Mouse (Mus musculus) inflammation-experienced regulatory T-cells, adult 6 months (primary cell): ENCODE measurements around the gene Mapre3. TPM values are rescaled to one million over a fixed set of nuclear protein-coding genes. Genes with fewer than 3 reads are reported as not detected.

Experiments used
- ATAC-seq: one replicate; pipeline ENCODE4 v1.8.0; 2017
- polyA plus RNA-seq, 3 experiments: library from polyadenylated mRNA; unstranded; fragments of 100-300 nt; shearing (Covaris generic); gene quantifications; one replicate each; pipeline ENCODE4 v1.2.1; 2017

Gene Mapre3
- polyA plus RNA-seq, result 1 to 10 TPM; 2.4 to 5.3 (median 4.0) TPM

GRCm38 (mm10) chr5:30814424-30815119 is at the start of gene Mapre3:
Gene Mapre3, plus strand, starts transcription at chr5:30814641.
- peak; percentile 87 for ATAC-seq

- no peak for ATAC-seq
Observed at GRCm38 (mm10) chr5:30765596-30766370, 48.7 kb upstream of the Mapre3 start.

- ATAC-seq, result no peak
Observed at GRCm38 (mm10) chr5:30768082-30768481, 46.4 kb upstream of the Mapre3 start.

GRCm38 (mm10) chr5:30768598-30768997 is 45.8 kb upstream of the Mapre3 start:
- ATAC-seq, result no peak

GRCm38 (mm10) chr5:30769075-30769474 is 45.4 kb upstream of the Mapre3 start:
- no peak for ATAC-seq

DNA sequence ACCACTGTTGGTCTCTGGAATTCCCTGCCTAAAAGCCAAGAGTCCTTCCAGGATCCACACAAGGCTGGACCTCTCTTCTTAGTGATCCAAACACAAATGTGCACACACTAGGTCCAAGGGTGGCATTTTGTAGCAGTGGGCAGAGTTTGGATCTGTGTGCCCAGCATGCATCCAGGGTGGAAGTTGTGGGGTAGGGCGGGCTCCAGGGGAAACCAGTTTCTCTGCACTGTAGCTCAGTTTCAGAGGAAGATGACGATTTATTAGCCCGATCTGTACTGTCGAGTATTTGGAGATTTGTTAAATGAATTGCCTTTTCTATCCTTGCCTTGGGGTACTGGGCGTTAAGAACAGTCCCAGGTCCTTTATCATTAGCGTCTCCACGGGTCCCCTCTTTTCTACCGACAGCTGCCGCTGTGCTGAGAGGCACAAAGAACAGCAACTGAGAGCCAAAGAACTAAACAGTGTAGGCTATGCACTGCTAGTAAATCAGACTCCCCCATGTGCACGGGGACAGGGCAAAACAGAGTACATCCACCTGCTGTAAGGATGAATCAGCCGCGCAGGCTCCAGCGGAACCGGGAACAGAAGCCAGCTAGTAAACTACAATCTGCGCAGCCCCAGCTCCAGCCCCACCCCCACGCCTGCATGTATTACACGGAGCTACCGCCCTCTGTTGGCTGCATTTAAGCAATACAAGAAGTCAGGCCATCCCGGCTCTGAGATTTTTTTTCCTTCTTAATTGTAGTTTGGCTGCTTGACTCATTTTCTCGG is 39.7 kb upstream of the Mapre3 start:
- ATAC-seq, result no peak

GRCm38 (mm10) chr5:30780699-30781098 is 33.7 kb upstream of the Mapre3 start:
- ATAC-seq, result no peak

GRCm38 (mm10) chr5:30781147-30781546 is 33.3 kb upstream of the Mapre3 start:
- ATAC-seq, result no peak

DNA sequence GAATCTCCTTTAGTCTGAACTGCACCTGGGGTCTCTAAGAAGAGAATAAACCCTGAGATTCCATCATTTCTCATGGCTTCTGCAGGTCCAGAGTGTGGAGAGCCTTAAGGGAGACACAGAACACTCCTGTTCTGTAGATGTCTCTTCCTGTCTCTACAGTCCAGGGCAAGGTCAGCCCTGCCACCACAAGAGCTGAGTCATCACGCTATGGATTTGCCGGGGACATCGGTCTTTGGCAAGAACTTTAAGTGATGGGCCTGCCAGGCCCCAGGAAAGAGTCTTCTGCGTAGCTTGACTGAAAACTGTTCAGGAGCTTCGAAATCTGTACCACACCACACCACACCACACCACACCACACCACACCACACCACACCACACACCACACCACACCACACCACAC is 27.1 kb upstream of the Mapre3 start:
- ATAC-seq, result no peak

- no peak for ATAC-seq
Observed at GRCm38 (mm10) chr5:30790047-30790446, 24.4 kb upstream of the Mapre3 start.

GRCm38 (mm10) chr5:30796125-30796524 is 18.3 kb upstream of the Mapre3 start:
- no peak for ATAC-seq

- no peak for ATAC-seq
Observed at GRCm38 (mm10) chr5:30797482-30797881, 17.0 kb upstream of the Mapre3 start.

DNA sequence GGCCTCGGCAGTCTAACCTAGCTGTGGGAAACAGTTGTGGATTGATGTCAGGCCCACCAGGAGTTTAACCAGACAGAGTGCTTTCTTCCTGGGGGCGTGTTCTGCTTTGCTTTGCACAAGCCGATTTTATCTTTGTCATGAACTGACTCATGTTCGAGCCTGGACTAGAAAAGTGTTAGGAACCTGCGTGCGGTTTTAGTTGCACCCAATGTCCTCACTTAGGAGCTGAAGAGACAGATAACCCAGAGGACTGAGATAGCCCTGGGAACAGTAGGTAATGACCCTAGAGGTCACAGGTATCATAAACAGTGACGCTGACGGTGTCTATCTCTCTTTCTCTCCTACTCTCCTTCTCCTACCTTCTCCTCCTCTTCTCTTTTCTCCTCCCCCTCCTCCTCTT is 16.5 kb upstream of the Mapre3 start:
- ATAC-seq, result no peak

DNA sequence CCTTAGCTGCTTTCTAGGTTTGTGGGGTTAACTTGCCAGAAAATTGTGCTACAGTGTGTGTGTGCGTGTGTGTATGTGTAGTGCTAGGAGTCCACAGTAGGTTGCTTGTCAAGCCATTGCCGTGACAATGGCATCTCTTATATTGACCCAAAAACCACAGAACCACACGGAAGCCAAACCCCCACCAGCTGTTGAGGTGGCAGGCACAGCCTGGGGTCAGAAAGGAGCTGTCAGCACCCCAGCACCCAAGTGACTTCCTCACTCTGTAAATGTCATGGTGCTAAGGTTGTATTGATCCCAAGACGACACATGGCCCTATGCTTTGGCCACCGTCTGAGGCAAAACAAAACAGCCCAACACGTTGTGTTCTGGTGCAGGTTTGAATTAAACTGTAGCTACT is 15.5 kb upstream of the Mapre3 start:
- ATAC-seq, result no peak

DNA sequence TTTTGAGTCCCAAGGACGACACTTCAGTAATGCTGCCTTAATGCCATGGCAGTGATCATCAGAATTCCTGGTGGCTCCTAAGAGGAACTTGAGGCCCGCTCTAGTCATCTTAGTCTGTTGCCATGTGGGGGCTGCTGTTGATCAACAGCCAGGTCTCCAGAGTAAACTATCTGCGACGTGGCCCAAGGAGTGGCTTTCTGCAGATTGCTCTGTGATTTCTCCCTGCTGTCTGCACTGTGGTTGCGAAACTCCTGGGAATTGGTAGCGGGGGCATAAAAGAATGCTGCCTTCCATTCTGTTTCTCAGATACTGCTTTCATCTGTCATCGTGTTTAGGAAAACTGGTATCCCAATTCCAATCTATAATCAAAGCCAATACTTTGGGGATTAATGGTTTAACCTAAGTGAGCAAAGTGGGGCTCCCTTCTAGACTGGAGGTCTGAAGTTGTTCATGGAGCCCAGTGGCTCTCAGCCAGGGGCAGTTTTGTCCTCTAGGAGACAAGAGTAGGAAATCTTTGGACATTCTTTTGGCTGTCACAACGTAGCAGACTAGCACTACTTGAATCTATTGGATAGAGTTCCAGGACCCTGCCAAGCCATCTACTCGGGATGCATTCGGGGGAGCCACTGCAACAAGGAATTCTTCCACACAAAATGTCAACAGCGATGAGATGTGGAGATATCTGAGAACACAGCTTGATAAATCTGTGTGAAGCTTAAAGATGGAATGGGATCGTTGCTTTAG is 11.5 kb upstream of the Mapre3 start:
- ATAC-seq, result no peak

DNA sequence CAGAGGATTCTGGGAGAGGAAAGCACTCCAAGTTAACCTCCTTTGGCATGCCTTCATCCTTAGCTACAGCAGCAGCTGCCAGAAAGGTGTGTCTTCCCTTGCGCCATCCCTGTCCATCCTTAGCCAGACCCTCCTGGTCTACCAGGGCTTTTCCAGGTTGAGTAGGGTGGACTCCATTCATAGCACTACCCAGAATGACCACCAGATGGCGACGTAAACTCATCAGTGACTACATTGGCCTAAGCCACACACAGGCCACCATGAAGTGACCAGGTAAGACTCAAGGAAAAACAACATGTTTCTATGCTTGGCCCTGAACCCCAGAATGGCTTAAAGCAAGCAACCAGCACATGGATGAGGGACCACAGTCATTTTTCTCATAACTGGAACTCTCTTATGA is 8.3 kb upstream of the Mapre3 start:
- ATAC-seq, result peak; percentile 69

DNA sequence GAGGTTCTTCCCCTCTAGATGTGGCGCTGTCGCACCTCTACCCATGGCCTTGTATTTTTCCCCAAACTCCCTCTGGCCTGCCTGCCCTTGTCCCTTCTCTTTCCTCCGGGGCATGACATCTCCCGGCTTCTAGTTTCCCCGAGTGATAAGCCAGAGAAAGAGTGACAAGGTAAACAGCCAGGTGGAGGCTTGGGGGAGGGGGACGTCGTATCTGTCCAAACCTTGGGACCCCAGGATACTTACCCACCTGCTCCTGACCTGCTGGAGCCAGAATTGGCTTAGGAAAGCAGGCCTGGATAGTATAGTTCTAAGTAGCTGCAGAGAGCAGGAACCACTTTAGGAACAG is 652 bp downstream of the Mapre3 start:
- ATAC-seq, result no peak

GRCm38 (mm10) chr5:30816261-30816791 is 1.9 kb downstream of the Mapre3 start:
- ATAC-seq, result no peak

- ATAC-seq, result no peak
Observed at GRCm38 (mm10) chr5:30818758-30819309, 4.4 kb downstream of the Mapre3 start.

DNA sequence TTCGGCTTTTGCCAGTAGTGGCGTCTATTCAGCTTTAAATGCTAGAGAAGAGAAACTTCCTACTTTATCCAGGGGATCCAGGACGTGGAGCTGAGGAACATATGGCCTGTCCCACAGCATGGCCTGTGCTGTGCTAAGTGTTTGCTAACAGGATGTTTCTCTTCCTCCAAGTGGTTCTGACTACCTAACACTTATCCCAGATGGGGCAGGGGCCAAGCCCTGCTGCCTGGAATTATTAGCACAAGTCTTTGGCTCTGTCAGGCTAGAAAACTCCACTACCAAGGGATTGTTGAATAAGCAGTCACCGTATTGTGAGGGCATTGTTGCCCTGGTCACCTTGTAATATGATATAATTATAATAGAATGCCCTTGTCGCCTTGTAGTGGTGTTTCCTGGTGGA is 8.2 kb downstream of the Mapre3 start:
- no peak for ATAC-seq

DNA sequence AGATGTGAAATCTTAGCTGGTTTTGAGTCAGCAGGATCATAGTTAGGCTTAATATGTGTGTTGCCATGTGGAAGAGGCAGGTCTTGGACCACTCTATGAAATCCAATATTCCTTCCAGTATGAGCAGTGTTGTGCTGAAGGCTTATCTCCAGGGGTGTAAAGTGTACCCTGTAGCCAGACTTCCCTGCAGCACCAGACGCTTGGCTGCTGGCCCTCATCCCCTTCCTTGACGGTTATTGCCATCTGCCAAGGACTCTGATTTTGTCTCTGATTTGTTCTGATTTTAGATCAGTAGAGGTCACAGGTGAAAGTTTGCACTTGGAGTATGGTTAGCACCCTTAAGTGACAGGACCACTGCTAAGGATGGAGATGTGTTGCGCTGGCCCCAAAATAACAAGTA is 8.7 kb downstream of the Mapre3 start:
- ATAC-seq, result no peak
